Mouse (Mus musculus) embryonic facial prominence, embryonic 14.5 days (tissue): Measurements from ENCODE around the gene Epm2aip1. TPM values are rescaled to one million over a fixed set of nuclear protein-coding genes. Genes with fewer than 3 reads are reported as not detected.

Source experiments
- ATAC-seq: fragments of 200-750 bp; cut with Nextera tagmentation; 2 replicates; pipeline ENCODE4 v1.8.0; 2017; ENCODE audit warnings: low read depth, moderate number of reproducible peaks, moderate TSS enrichment
- DNase-seq: peaks from one replicate; pipeline ENCODE4 v3.0.0-alpha.2; 2015; ENCODE audit warnings: low spot score
- H3K27ac ChIP-seq: fragments of 300-500 bp; sonication (generic); replicated peaks from 2 replicates; pipeline ENCODE4 v1.5.1; 2014; ENCODE audit warnings: low read depth, mild to moderate bottlenecking, low read length, moderate library complexity
- H3K27me3 ChIP-seq: fragments of 300-500 bp; sonication (generic); replicated peaks from 2 replicates; pipeline ENCODE4 v1.6.1; 2014; ENCODE audit warnings: low read length; ENCODE audit not compliant: control insufficient read depth, insufficient read depth
- H3K36me3 ChIP-seq: fragments of 300-500 bp; sonication (generic); 2 replicates; pipeline ENCODE4 v1.6.1; 2014; ENCODE audit warnings: low read length, mixed read lengths; ENCODE audit not compliant: control insufficient read depth, insufficient read depth
- H3K4me1 ChIP-seq: fragments of 300-500 bp; sonication (generic); 2 replicates; pipeline ENCODE4 v1.6.1; 2014; ENCODE audit warnings: antibody characterized with exemption, low read length; ENCODE audit not compliant: control insufficient read depth, insufficient read depth
- H3K4me2 ChIP-seq: fragments of 300-500 bp; sonication (generic); 2 replicates; pipeline ENCODE4 v1.6.1; 2014; ENCODE audit warnings: low read depth, mild to moderate bottlenecking, low read length, moderate library complexity, mixed read lengths
- H3K4me3 ChIP-seq: fragments of 300-500 bp; sonication (generic); 2 replicates; pipeline ENCODE4 v1.5.1; 2014; ENCODE audit warnings: low read depth, mild to moderate bottlenecking, low read length
- H3K9ac ChIP-seq: fragments of 300-500 bp; sonication (generic); 2 replicates; pipeline ENCODE4 v1.6.1; 2014; ENCODE audit warnings: low read depth, mild to moderate bottlenecking, low read length, moderate library complexity, mixed read lengths
- H3K9me3 ChIP-seq: fragments of 300-500 bp; sonication (generic); 2 replicates; pipeline ENCODE4 v1.6.1; 2016; ENCODE audit warnings: low read length; ENCODE audit not compliant: control insufficient read depth
- WGBS: fragments of 180-500 bp; shearing (Covaris S2); extraction: QIAGEN DNeasy Blood & Tissue Kit; methylation state at CpG from one replicate; pipeline ENCODE4 v1.1.7; 2014; 5-methylcytosine and 5-hydroxymethylcytosine counted together
- polyA plus RNA-seq: library from polyadenylated mRNA; unstranded; fragments of >200 nt; fragmentation: Nextera tagmentation; extraction: Ambion mirVana; gene quantifications from 2 replicates; pipeline ENCODE4 v1.2.1, GENCODE M21; 2014

The Epm2aip1 gene
- polyA plus RNA-seq: 47.0 and 48.2 TPM in 2 replicates

- ATAC-seq: peak; percentile 100
- Histone ChIP-seq H3K4me2 (peak within 1 kb of the TSS; percentile 70), H3K4me1 (peaks cover 39% of the 10 kb centered on the region), H3K4me3 (peak within 1 kb of the TSS; percentile 97), H3K9ac (peak within 1 kb of the TSS; percentile 95), H3K27ac (peak within 1 kb of the TSS; percentile 96), H3K9me3 (no peaks in the 10 kb centered on the region), H3K27me3 (no peaks in the 10 kb centered on the region), H3K36me3 (peaks cover 37% of the 10 kb centered on the region)
- peak; percentile 100 for DNase-seq
- under 1% methylated on average over 59 of the region's 64 CpGs for WGBS
These were observed at the start of gene Epm2aip1, which contains the start of gene Mlh1 for GRCm38 (mm10) chr9:111271434-111272160. Epm2aip1 (plus strand) TSS chr9:111271929. Mlh1 (minus strand) TSS chr9:111271791.

- no peak overlapping the region for H3K4me2 ChIP-seq
- H3K4me3 ChIP-seq: no peak overlapping the region
- H3K9me3 ChIP-seq: no peaks in the 10 kb centered on the region
- ATAC-seq (no peak), DNase-seq (peak; percentile 35)
- no peaks in the 10 kb centered on the region for H3K4me1 ChIP-seq
- no peaks in the 10 kb centered on the region for H3K27me3 ChIP-seq
- H3K27ac ChIP-seq: no peak overlapping the region; the same call in 1 of the 2 replicates
- WGBS: 39% methylated on average over 5 of the region's 5 CpGs
- H3K9ac ChIP-seq: no peak overlapping the region
- peaks cover 86% of the 10 kb centered on the region for H3K36me3 ChIP-seq
These were observed 48.3 kb upstream of the Epm2aip1 start for GRCm38 (mm10) chr9:111223406-111223805.

GRCm38 (mm10) chr9:111228446-111228845, 43.3 kb upstream of the Epm2aip1 start:
- H3K9me3 ChIP-seq: no peaks in the 10 kb centered on the region
- no peaks in the 10 kb centered on the region for H3K27me3 ChIP-seq
- no peak overlapping the region for H3K9ac ChIP-seq
- no peak overlapping the region for H3K27ac ChIP-seq
- no peak for ATAC-seq
- H3K4me2 ChIP-seq: no peak overlapping the region
- no peak for DNase-seq
- H3K4me1 ChIP-seq: no peaks in the 10 kb centered on the region
- H3K4me3 ChIP-seq: no peak overlapping the region
- H3K36me3 ChIP-seq: peaks cover 90% of the 10 kb centered on the region
- 88% methylated on average over 5 of the region's 5 CpGs for WGBS

GRCm38 (mm10) chr9:111234701-111235100, 37.0 kb upstream of the Epm2aip1 start:
- Histone ChIP-seq H3K4me2 (no peak overlapping the region), H3K27ac (no peak overlapping the region), H3K4me1 (no peaks in the 10 kb centered on the region), H3K9ac (no peak overlapping the region), H3K9me3 (no peaks in the 10 kb centered on the region), H3K27me3 (no peaks in the 10 kb centered on the region), H3K4me3 (no peak overlapping the region), H3K36me3 (peaks cover 86% of the 10 kb centered on the region)
- ATAC-seq (no peak), DNase-seq (no peak)
- 88% methylated on average over 9 of the region's 9 CpGs for WGBS

GRCm38 (mm10) chr9:111237726-111238125, 34.0 kb upstream of the Epm2aip1 start:
- Histone ChIP-seq H3K27me3 (no peaks in the 10 kb centered on the region), H3K36me3 (peaks cover 86% of the 10 kb centered on the region), H3K4me3 (no peak overlapping the region), H3K27ac (no peak overlapping the region), H3K4me2 (no peak overlapping the region), H3K4me1 (no peaks in the 10 kb centered on the region), H3K9me3 (no peaks in the 10 kb centered on the region), H3K9ac (no peak overlapping the region)
- no peak for DNase-seq
- no peak for ATAC-seq

GRCm38 (mm10) chr9:111239821-111240220, 31.9 kb upstream of the Epm2aip1 start:
- Histone ChIP-seq H3K36me3 (peaks cover 69% of the 10 kb centered on the region), H3K27ac (no peak overlapping the region), H3K27me3 (no peaks in the 10 kb centered on the region), H3K4me1 (no peaks in the 10 kb centered on the region), H3K9ac (no peak overlapping the region), H3K4me3 (no peak overlapping the region), H3K4me2 (no peak overlapping the region), H3K9me3 (no peaks in the 10 kb centered on the region)
- DNase-seq (no peak), ATAC-seq (no peak)
- WGBS: 92% methylated on average over 4 of the region's 4 CpGs

GRCm38 (mm10) chr9:111243384-111243783, 28.3 kb upstream of the Epm2aip1 start:
- no peak overlapping the region for H3K27ac ChIP-seq
- H3K27me3 ChIP-seq: no peaks in the 10 kb centered on the region
- peak; percentile 74 for DNase-seq
- H3K9ac ChIP-seq: no peak overlapping the region
- no peaks in the 10 kb centered on the region for H3K4me1 ChIP-seq
- no peaks in the 10 kb centered on the region for H3K9me3 ChIP-seq
- H3K4me2 ChIP-seq: no peak overlapping the region
- 69% methylated on average over 6 of the region's 6 CpGs for WGBS
- no peak overlapping the region for H3K4me3 ChIP-seq
- peaks cover 54% of the 10 kb centered on the region for H3K36me3 ChIP-seq
- peak; percentile 85 for ATAC-seq

- 79% methylated on average over 6 of the region's 6 CpGs for WGBS
- Histone ChIP-seq H3K9ac (no peak overlapping the region), H3K4me1 (no peaks in the 10 kb centered on the region), H3K9me3 (no peaks in the 10 kb centered on the region), H3K4me2 (no peak overlapping the region), H3K4me3 (no peak overlapping the region), H3K36me3 (peaks cover 48% of the 10 kb centered on the region), H3K27me3 (no peaks in the 10 kb centered on the region), H3K27ac (no peak overlapping the region)
- no peak for DNase-seq
- no peak for ATAC-seq
These were observed 26.2 kb upstream of the Epm2aip1 start for GRCm38 (mm10) chr9:111245546-111245945.

- ATAC-seq: no peak
- H3K36me3 ChIP-seq: peaks cover 51% of the 10 kb centered on the region
- no peaks in the 10 kb centered on the region for H3K27me3 ChIP-seq
These were observed 24.0 kb upstream of the Epm2aip1 start for GRCm38 (mm10) chr9:111247682-111248246.

More at GRCm38 (mm10) chr9:111247682-111248246, 24.0 kb upstream of the Epm2aip1 start:
- Histone ChIP-seq H3K4me1 (no peaks in the 10 kb centered on the region), H3K9ac (no peak overlapping the region), H3K27ac (no peak overlapping the region), H3K4me2 (no peak overlapping the region), H3K9me3 (no peaks in the 10 kb centered on the region), H3K4me3 (no peak overlapping the region)
- no peak for DNase-seq
- 88% methylated on average over 3 of the region's 3 CpGs for WGBS
